Mouse (Mus musculus) heart, embryonic 11.5 days (tissue): ENCODE results near the gene 2200002J24Rik. TPM values are rescaled to one million over a fixed set of nuclear protein-coding genes. Genes with fewer than 3 reads are reported as not detected.
A peak's percentile ranks its signal among the peaks of the same experiment; 100 is the strongest.

Source experiments
- ATAC-seq: fragments of 200-750 bp; cut with Nextera tagmentation; replicated peaks from 2 replicates; pipeline ENCODE4 v1.8.0; 2017; ENCODE audit warnings: moderate library complexity; ENCODE audit not compliant: insufficient number of reproducible peaks, low FRiP score, low TSS enrichment
- H3K27ac ChIP-seq: fragments of 300-500 bp; sonication (generic); 2 replicates; pipeline ENCODE4 v1.5.1; 2014; ENCODE audit warnings: mild to moderate bottlenecking, low read depth, low read length
- H3K27me3 ChIP-seq: fragments of 300-500 bp; sonication (generic); 2 replicates; pipeline ENCODE4 v1.6.1; 2014; ENCODE audit warnings: mild to moderate bottlenecking, low read length, mixed read lengths; ENCODE audit not compliant: control insufficient read depth, insufficient read depth
- H3K36me3 ChIP-seq: fragments of 300-500 bp; sonication (generic); 2 replicates; pipeline ENCODE4 v1.6.1; 2014; ENCODE audit warnings: mild to moderate bottlenecking, low read length, moderate library complexity, mixed read lengths; ENCODE audit not compliant: control insufficient read depth, insufficient read depth
- H3K4me1 ChIP-seq: fragments of 300-500 bp; sonication (generic); 2 replicates; pipeline ENCODE4 v1.6.1; 2014; ENCODE audit warnings: low read length; ENCODE audit not compliant: control insufficient read depth, insufficient read depth
- H3K4me2 ChIP-seq: fragments of 300-500 bp; sonication (generic); 2 replicates; pipeline ENCODE4 v1.6.1; 2014; ENCODE audit warnings: mild to moderate bottlenecking, moderate library complexity
- H3K4me3 ChIP-seq: fragments of 300-500 bp; sonication (generic); 2 replicates; pipeline ENCODE4 v1.5.1; 2014; ENCODE audit warnings: low read depth, low read length
- H3K9ac ChIP-seq: fragments of 300-500 bp; sonication (generic); 2 replicates; pipeline ENCODE4 v1.6.1; 2014; ENCODE audit warnings: mild to moderate bottlenecking, low read depth, low read length, moderate library complexity
- H3K9me3 ChIP-seq: fragments of 300-500 bp; sonication (generic); replicated peaks from 2 replicates; pipeline ENCODE4 v1.6.1; 2016; ENCODE audit warnings: low read length; ENCODE audit not compliant: control insufficient read depth
- WGBS: fragments of 180-500 bp; shearing (Covaris S2); extraction: QIAGEN DNeasy Blood & Tissue Kit; methylation state at CpG from one replicate; pipeline ENCODE4 v1.1.7; 2014; ENCODE audit not compliant: insufficient replicate concordance; 5-methylcytosine and 5-hydroxymethylcytosine counted together
- polyA plus RNA-seq: library from polyadenylated mRNA; unstranded; fragments of >200 nt; fragmentation: Nextera tagmentation; extraction: Ambion mirVana; gene quantifications from 2 replicates; pipeline ENCODE4 v1.2.1, GENCODE M21; 2014

Gene 2200002J24Rik
- polyA plus RNA-seq, 1 experiment from 2014 or later, result 1.6 TPM

DNA sequence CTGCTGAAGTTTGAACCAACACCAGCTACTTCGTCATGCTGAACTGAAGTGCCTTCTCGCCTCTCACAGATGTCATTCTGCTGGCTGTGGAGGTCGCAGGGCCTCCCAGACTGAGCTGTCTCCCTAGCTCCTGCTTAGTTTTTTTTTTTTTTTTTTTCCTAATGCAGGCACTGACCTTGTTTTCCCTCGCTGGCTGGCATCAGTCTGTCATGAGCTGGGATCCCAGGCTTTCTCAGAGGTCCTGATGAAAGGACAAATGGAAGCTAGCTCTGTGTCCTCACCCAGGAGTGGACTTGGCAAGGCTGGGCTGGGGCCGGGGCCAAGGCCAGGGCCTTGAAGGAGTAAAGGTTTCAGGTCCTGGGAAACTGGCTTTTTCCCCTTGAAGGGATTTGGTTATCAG, 16.8 kb upstream of the 2200002J24Rik start:
- 36% methylated on average over 5 of the region's 5 CpGs for WGBS
- no peaks in the 10 kb centered on the region for H3K27me3 ChIP-seq
- H3K4me2 ChIP-seq, result no peak overlapping the region
- no peaks in the 10 kb centered on the region for H3K4me1 ChIP-seq
- H3K9ac ChIP-seq, result no peak overlapping the region
- ATAC-seq, result no peak
- H3K9me3 ChIP-seq, result 0 out of 2 replicates have a peak, but pooled peaks cover 4% of the 10 kb centered on the region
- no peaks in the 10 kb centered on the region for H3K36me3 ChIP-seq
- H3K4me3 ChIP-seq, result no peak overlapping the region
- no peak overlapping the region for H3K27ac ChIP-seq

DNA sequence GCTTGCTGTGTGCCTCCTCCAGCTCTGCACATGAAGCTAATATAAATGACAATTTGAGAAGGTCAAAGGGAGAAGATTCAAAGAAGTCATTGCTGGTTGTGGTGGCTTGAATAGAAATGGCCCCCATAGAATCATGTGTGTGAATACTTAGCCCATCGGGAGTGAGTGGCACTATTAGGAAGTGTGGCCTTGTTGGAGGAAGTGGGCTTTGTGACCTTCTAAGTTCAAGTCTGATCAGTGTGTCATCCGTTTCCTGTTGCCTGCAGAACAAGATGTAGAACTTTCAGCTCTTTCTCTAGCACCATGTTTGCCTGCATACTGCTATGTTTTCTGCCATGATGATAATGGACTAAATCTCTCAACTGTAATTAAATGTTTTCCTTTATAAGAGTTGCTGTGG, 15.3 kb upstream of the 2200002J24Rik start:
- Histone ChIP-seq H3K27me3 (peaks cover 6% of the 10 kb centered on the region), H3K4me2 (no peak overlapping the region), H3K27ac (no peak overlapping the region), H3K36me3 (no peaks in the 10 kb centered on the region), H3K9me3 (0 out of 2 replicates have a peak, but pooled peaks cover 2% of the 10 kb centered on the region), H3K9ac (no peak overlapping the region), H3K4me1 (no peaks in the 10 kb centered on the region), H3K4me3 (no peak overlapping the region)
- no peak for ATAC-seq
- 58% methylated on average over 2 of the region's 2 CpGs for WGBS

GRCm38 (mm10) chr7:30688325-30688724, 10.4 kb upstream of the 2200002J24Rik start:
- H3K27ac ChIP-seq, result no peak overlapping the region
- H3K4me3 ChIP-seq, result no peak overlapping the region
- peaks cover 6% of the 10 kb centered on the region for H3K27me3 ChIP-seq
- 78% methylated on average over 6 of the region's 6 CpGs for WGBS
- no peaks in the 10 kb centered on the region for H3K4me1 ChIP-seq
- no peak for ATAC-seq
- H3K9me3 ChIP-seq, result no peaks in the 10 kb centered on the region
- no peak overlapping the region for H3K4me2 ChIP-seq
- no peak overlapping the region for H3K9ac ChIP-seq
- H3K36me3 ChIP-seq, result no peaks in the 10 kb centered on the region

DNA sequence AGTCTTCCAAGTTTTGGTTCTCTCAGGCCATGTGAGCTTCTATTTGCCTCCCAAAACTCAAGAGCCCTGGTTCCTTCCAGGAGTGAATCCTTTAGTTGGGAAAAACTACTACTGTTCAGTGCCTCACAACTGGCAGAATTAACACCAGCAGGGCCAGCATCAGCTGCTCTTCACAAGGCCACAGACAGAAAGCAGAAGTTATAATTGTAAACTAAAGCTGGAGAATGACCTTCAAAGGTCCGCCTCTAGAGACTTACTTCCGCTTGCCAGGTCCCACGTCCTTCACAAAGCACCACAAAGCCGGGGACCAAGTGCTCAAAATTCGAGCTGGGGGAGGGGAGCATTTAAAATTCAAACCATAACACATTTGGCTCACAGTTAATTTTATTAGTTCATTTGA, 625 bp upstream of the 2200002J24Rik start:
- Histone ChIP-seq H3K4me2 (no peak overlapping the region), H3K4me3 (no peak overlapping the region), H3K27me3 (no peaks in the 10 kb centered on the region), H3K36me3 (no peaks in the 10 kb centered on the region), H3K27ac (no peak overlapping the region), H3K9ac (no peak overlapping the region), H3K4me1 (no peaks in the 10 kb centered on the region), H3K9me3 (no peaks in the 10 kb centered on the region)
- whole genome bisulfite sequencing, result 63% methylated on average over 5 of the region's 5 CpGs
- no peak for ATAC-seq

DNA sequence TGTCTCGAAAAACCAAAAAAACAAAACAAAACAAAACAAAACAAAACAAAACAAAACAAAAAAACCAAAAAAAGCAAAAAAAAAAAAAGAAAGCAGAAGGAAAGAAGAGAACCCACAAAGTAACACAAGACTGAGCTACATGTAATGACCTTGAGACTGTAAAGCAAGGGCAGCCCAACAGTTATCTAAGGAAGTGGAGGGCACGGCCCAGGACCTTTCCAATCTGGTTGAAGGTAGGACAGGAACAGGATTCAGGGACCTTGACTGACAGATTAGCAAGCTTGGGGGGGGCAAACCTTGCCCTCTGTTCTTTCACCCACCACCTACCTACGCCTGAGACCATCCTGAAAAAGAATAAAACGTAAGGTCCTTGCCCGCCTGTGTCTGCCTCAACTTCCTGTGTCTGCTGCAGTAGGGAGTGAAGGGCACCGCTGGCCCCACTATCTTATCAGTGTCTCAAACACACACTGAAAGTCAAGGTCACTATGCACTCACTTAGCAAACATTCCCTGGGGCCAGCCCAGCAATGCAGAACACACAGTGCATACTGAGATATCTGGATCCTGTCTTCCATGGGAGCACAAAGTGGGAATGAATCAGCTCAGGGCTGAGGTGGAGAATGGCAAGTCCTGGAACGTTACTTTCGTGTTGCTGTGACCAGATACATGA, 7.6 kb downstream of the 2200002J24Rik start:
- Histone ChIP-seq H3K9ac (no peak overlapping the region), H3K9me3 (no peaks in the 10 kb centered on the region), H3K27ac (peak overlapping the region; percentile 85), H3K27me3 (no peaks in the 10 kb centered on the region), H3K4me2 (peak overlapping the region; percentile 23), H3K36me3 (no peaks in the 10 kb centered on the region), H3K4me1 (peaks cover 14% of the 10 kb centered on the region), H3K4me3 (no peak overlapping the region)
- ATAC-seq, result peak; percentile 80
- 31% methylated on average over 8 of the region's 8 CpGs for WGBS

GRCm38 (mm10) chr7:30707441-30707840, 8.7 kb downstream of the 2200002J24Rik start:
- 81% methylated on average over 1 of the region's 1 CpGs for WGBS
- no peak overlapping the region for H3K27ac ChIP-seq
- H3K4me2 ChIP-seq, result no peak overlapping the region
- H3K9ac ChIP-seq, result no peak overlapping the region
- no peak for ATAC-seq
- H3K36me3 ChIP-seq, result no peaks in the 10 kb centered on the region
- H3K9me3 ChIP-seq, result no peaks in the 10 kb centered on the region
- H3K4me1 ChIP-seq, result peaks cover 14% of the 10 kb centered on the region
- H3K27me3 ChIP-seq, result no peaks in the 10 kb centered on the region; the same call in 1 of the 2 replicates
- no peak overlapping the region for H3K4me3 ChIP-seq

- Histone ChIP-seq H3K4me1 (peaks cover 8% of the 10 kb centered on the region), H3K27me3 (peaks cover 24% of the 10 kb centered on the region), H3K27ac (no peak within 1 kb of the TSS), H3K36me3 (no peaks in the 10 kb centered on the region), H3K4me2 (no peak within 1 kb of the TSS), H3K9ac (no peak within 1 kb of the TSS), H3K4me3 (no peak within 1 kb of the TSS), H3K9me3 (no peaks in the 10 kb centered on the region)
- no peak for ATAC-seq
- WGBS, result 75% methylated on average over 3 of the region's 3 CpGs
These were observed 13.2 kb downstream of the 2200002J24Rik start, which contains the start of gene Atp4a for GRCm38 (mm10) chr7:30711942-30712341. Gene Atp4a (plus strand): TSS chr7:30712209.

- Histone ChIP-seq H3K27me3 (peaks cover 41% of the 10 kb centered on the region), H3K4me3 (peak overlapping the region; percentile 26), H3K9me3 (no peaks in the 10 kb centered on the region), H3K4me1 (no peaks in the 10 kb centered on the region), H3K4me2 (peak overlapping the region; percentile 56), H3K27ac (no peak overlapping the region), H3K36me3 (no peaks in the 10 kb centered on the region), H3K9ac (no peak overlapping the region)
- ATAC-seq, result peak; percentile 88
- 3% methylated on average over 43 of the region's 43 CpGs for WGBS
These were observed 18.4 kb downstream of the 2200002J24Rik start for GRCm38 (mm10) chr7:30717006-30717715.
